Mouse (Mus musculus) embryonic fibroblast, embryonic 13.5 days (primary cell): Measurements from ENCODE around the gene Pbx1. TPM values are rescaled to one million over a fixed set of nuclear protein-coding genes. Genes with fewer than 3 reads are reported as not detected.

ENCODE experiments used
- H3K27ac ChIP-seq: 2 replicates; pipeline ENCODE4 v1.5.1; 2012; ENCODE audit warnings: low read length, control low read depth, inconsistent platforms; ENCODE audit not compliant: insufficient read depth
- H3K4me1 ChIP-seq: 2 replicates; pipeline ENCODE4 v1.6.1; 2011; ENCODE audit warnings: low read length; ENCODE audit not compliant: control insufficient read depth, insufficient read depth
- H3K4me3 ChIP-seq: 2 replicates; pipeline ENCODE4 v1.5.1; 2011; ENCODE audit warnings: mild to moderate bottlenecking, control low read depth, low read length; ENCODE audit not compliant: insufficient read depth
- CTCF ChIP-seq: IDR thresholded peaks from 2 replicates; pipeline ENCODE4 v1.5.1; 2011; ENCODE audit warnings: mild to moderate bottlenecking, control low read depth, low read length, moderate library complexity, borderline replicate concordance; ENCODE audit not compliant: insufficient read depth
- POLR2A ChIP-seq: IDR thresholded peaks from 2 replicates; pipeline ENCODE4 v1.6.1; 2011; ENCODE audit warnings: low read depth, mild to moderate bottlenecking, control low read depth, low read length, moderate library complexity
- polyA plus RNA-seq: library from polyadenylated mRNA; stranded (reverse); fragments of >200 nt; gene quantifications from 2 replicates; pipeline ENCODE4 v1.2.4, GENCODE M21; 2011; ENCODE audit warnings: low read depth; ENCODE audit not compliant: missing spikeins, insufficient read length

Pbx1 gene
- polyA plus RNA-seq, 1 experiment: 117 TPM

- Histone ChIP-seq H3K4me3 (peak overlapping the region; percentile 32), H3K27ac (peak overlapping the region; percentile 99), H3K4me1 (peaks cover 32% of the 10 kb centered on the region)
- TF ChIP-seq CTCF: no peak
- TF ChIP-seq POLR2A: peak; percentile 27; the same call in 1 of the 2 replicates
These were observed 40.2 kb downstream of the Pbx1 start for GRCm38 (mm10) chr1:168391617-168392499.

- TF ChIP-seq POLR2A: no peak
- no peak for TF ChIP-seq CTCF
- H3K4me1 ChIP-seq: peaks cover 35% of the 10 kb centered on the region
- H3K27ac ChIP-seq: peak overlapping the region; percentile 99
- no peak overlapping the region for H3K4me3 ChIP-seq
These were observed 41.3 kb downstream of the Pbx1 start for GRCm38 (mm10) chr1:168390748-168391147.

DNA sequence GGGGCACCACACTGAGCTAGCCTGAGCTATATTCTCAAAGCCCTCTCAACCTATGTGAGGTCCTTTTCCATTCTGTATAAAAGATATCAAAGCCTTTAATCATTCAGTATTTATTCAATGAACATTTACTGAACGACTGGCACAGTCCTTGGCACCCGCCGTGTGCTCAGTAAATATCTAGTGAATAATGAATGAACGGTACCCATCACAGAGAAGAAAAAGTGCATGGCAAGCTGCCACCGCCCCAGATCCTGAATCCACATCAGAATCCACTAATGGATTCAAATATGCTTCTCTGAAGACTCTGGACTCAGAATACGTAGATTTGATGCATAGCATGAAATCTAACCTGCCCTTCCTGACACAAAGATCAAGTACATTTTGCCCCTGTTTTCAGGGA lies 45.9 kb downstream of the Pbx1 start:
- Histone ChIP-seq H3K27ac (peak overlapping the region; percentile 9; the same call in 1 of the 2 replicates), H3K4me1 (peaks cover 26% of the 10 kb centered on the region), H3K4me3 (no peak overlapping the region)
- TF ChIP-seq CTCF: no peak
- TF ChIP-seq POLR2A: no peak

GRCm38 (mm10) chr1:168384594-168384955 lies 47.5 kb downstream of the Pbx1 start:
- no peak overlapping the region for H3K4me3 ChIP-seq
- H3K4me1 ChIP-seq: peaks cover 26% of the 10 kb centered on the region
- 0 out of 2 replicates have a peak overlapping the region, but pooled peaks have one; percentile 0 for H3K27ac ChIP-seq
- TF ChIP-seq POLR2A (no peak), CTCF (no peak)

- Histone ChIP-seq H3K27ac (peak overlapping the region; percentile 24; the same call in 1 of the 2 replicates), H3K4me1 (peaks cover 24% of the 10 kb centered on the region), H3K4me3 (no peak overlapping the region)
- TF ChIP-seq POLR2A (no peak), CTCF (no peak)
These were observed 48.1 kb downstream of the Pbx1 start for GRCm38 (mm10) chr1:168383832-168384593.

DNA sequence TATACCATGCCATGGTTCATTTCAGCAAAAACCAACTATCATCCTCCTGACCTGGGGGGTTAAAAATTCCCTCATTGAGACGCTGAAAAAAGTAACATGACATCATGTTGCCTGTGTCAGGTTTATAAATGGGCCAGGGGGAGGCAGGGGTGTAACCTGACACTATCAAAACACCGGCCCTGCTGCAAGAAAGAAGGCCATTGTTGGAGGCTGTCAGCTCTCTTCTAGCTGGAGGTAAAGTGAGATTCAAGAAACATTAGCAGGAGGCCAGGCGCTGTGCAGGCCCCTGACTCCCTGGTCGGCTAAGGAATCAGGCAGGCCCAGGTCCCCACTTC lies 49.3 kb downstream of the Pbx1 start:
- Histone ChIP-seq H3K4me1 (peaks cover 24% of the 10 kb centered on the region), H3K27ac (peak overlapping the region; percentile 24), H3K4me3 (no peak overlapping the region)
- TF ChIP-seq CTCF: no peak
- no peak for TF ChIP-seq POLR2A

DNA sequence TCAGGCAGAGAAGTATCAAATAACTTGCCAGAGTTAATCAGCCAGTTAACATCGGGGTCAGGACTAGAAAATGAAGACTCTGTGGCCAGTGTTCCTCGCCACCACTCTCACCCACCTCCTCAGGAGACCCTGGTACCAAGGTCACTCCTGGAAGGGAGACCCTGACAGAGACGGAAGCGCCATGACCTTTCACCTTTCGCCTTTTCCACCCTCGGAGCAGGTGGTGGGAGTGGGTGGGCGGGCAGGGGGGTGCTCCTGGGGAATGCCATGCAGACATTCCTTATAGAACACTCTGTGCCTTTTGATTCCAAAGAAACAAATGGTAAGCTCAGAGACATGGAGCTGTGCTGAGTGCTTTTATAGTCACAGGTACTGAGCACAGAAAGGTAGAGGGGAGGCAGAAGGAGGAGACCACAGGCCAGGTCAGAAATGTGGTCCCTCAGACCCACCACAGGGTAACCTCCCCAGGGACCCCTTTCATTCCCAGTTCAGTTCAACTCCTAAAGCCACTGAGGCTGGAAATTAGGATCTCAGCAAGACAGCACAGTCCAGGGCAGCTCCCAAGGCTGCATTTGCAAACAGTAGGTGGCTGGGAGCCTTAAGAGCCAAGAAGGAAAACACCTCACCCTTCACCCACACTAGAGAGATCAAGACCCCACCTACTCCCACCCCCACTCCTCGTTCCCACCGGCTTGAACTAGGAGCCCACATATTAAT lies 49.8 kb downstream of the Pbx1 start:
- TF ChIP-seq CTCF: no peak
- TF ChIP-seq POLR2A: no peak
- H3K4me3 ChIP-seq: no peak overlapping the region
- peaks cover 24% of the 10 kb centered on the region for H3K4me1 ChIP-seq
- H3K27ac ChIP-seq: 0 out of 2 replicates have a peak overlapping the region, but pooled peaks have one; percentile 13

DNA sequence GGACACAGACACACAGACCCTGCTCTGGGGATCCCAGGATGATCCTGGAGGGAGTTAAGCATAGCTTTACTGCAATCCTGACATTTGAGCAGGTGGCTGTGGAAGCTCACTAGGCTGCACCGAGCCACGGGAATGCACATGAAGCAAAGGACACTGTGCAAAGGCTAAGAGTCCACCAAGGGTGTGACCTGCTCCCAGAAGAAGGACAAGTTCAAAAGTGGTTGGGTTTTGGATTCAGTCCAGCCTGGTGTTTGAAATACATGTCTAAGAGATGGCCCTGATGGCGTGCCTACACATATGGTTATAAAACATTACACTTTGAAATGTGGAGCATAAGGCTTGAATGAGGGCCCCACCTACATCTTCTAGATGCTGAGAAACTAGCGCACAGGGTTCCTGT lies 50.6 kb downstream of the Pbx1 start:
- TF ChIP-seq CTCF (no peak), POLR2A (no peak)
- H3K27ac ChIP-seq: no peak overlapping the region
- H3K4me1 ChIP-seq: peaks cover 24% of the 10 kb centered on the region
- no peak overlapping the region for H3K4me3 ChIP-seq

GRCm38 (mm10) chr1:168380241-168380770 lies 51.8 kb downstream of the Pbx1 start:
- Histone ChIP-seq H3K4me3 (no peak overlapping the region), H3K4me1 (peaks cover 22% of the 10 kb centered on the region), H3K27ac (no peak overlapping the region; the same call in 1 of the 2 replicates)
- TF ChIP-seq POLR2A (no peak), CTCF (no peak)
